Mouse (Mus musculus) stomach, postnatal 0 days (tissue): ENCODE measurements around the gene Dgkq. TPM values are rescaled to one million over a fixed set of nuclear protein-coding genes. Genes with fewer than 3 reads are reported as not detected.
A peak's percentile ranks its signal among the peaks of the same experiment; 100 is the strongest.

Experiments
- ATAC-seq: fragments of 200-750 bp; cut with Nextera tagmentation; 2 replicates; pipeline ENCODE4 v1.8.0; 2017; ENCODE audit not compliant: low FRiP score, low TSS enrichment
- DNase-seq: peaks from one replicate; pipeline ENCODE4 v3.0.0-alpha.2; 2016; ENCODE audit warnings: low spot score
- H3K27ac ChIP-seq: fragments of 300-500 bp; sonication (generic); replicated peaks from 2 replicates; pipeline ENCODE4 v1.5.1; 2014; ENCODE audit warnings: mild to moderate bottlenecking, control low read depth
- H3K27me3 ChIP-seq: fragments of 300-500 bp; sonication (generic); 2 replicates; pipeline ENCODE4 v1.6.1; 2014; ENCODE audit warnings: low read length; ENCODE audit not compliant: control insufficient read depth, insufficient read depth
- H3K36me3 ChIP-seq: fragments of 300-500 bp; sonication (generic); 2 replicates; pipeline ENCODE4 v1.6.1; 2014; ENCODE audit warnings: low read length, mixed read lengths; ENCODE audit not compliant: control insufficient read depth, insufficient read depth
- H3K4me1 ChIP-seq: fragments of 300-500 bp; sonication (generic); replicated peaks from 2 replicates; pipeline ENCODE4 v1.6.1; 2014; ENCODE audit warnings: antibody characterized with exemption; ENCODE audit not compliant: control insufficient read depth, insufficient read depth
- H3K4me2 ChIP-seq: fragments of 300-500 bp; sonication (generic); replicated peaks from 2 replicates; pipeline ENCODE4 v1.6.1; 2014; ENCODE audit warnings: low read depth, mild to moderate bottlenecking, control low read depth, moderate library complexity
- H3K4me3 ChIP-seq: fragments of 300-500 bp; sonication (generic); 2 replicates; pipeline ENCODE4 v1.5.1; 2014; ENCODE audit warnings: low read depth, low read length, control low read depth
- H3K9ac ChIP-seq: fragments of 300-500 bp; sonication (generic); 2 replicates; pipeline ENCODE4 v1.6.1; 2014; ENCODE audit warnings: mild to moderate bottlenecking, low read length, control low read depth, mixed read lengths
- H3K9me3 ChIP-seq: fragments of 300-500 bp; sonication (generic); 2 replicates; pipeline ENCODE4 v1.6.1; 2016; ENCODE audit warnings: low read length; ENCODE audit not compliant: control insufficient read depth
- CTCF ChIP-seq: IDR thresholded peaks from 2 replicates; pipeline ENCODE4 v1.5.1; 2016; ENCODE audit warnings: antibody characterized with exemption, low read depth, mild to moderate bottlenecking, moderate library complexity
- EP300 ChIP-seq: optimal IDR thresholded peaks from 2 replicates; pipeline ENCODE3; 2016; ENCODE audit warnings: antibody characterized with exemption
- WGBS: fragments of 180-500 bp; shearing (Covaris S2); extraction: QIAGEN DNeasy Blood & Tissue Kit; methylation state at CpG from one replicate; pipeline ENCODE4 v1.1.7; 2014; 5-methylcytosine and 5-hydroxymethylcytosine counted together
- polyA plus RNA-seq: library from polyadenylated mRNA; unstranded; fragments of >200 nt; fragmentation: Nextera tagmentation; extraction: Ambion mirVana; gene quantifications from 2 replicates; pipeline ENCODE4 v1.2.1, GENCODE M21; 2015

Gene Dgkq
- polyA plus RNA-seq, 1 experiment from 2014 or later, result 4.6 TPM

DNA sequence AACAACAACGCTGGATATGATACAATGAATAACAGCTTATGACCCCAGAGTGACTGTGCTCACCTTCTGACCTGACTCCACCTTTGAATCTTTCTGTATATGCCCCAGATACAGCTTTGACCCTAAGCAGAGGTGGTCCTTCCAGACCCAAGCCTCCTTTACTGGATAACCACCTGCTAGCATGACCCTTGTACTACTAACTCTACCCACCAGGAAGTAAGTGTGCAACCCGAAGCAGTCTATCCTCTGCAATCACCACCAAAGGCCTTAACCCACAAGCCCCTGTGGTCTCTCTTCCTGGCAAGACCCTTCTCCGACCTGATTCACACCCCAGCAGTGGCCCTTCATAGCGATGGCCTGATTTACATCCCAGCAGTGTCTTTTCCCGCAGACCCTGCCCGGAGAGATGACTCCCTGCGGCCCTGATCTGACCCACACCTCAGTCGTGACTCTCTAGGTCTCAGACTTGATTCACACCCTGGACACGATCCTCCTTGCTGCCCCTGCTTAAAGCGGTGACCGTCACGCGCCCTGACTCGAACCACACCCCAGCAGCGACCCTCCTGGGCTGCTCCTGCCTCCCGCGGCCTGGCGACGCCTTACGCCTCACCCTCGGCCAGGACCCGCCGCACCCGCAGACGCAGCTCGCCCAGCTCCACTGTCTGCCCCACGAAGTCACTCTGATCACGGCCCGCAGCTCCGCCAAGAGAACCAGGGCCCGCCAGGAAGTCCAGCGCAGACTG lies 40.4 kb downstream of the Dgkq start:
- TF ChIP-seq CTCF (no peak), EP300 (no peak)
- ATAC-seq (peak; percentile 84), DNase-seq (no peak)
- Histone ChIP-seq H3K4me1 (peaks cover 4% of the 10 kb centered on the region; the same call in 1 of the 2 replicates), H3K9ac (peak overlapping the region; percentile 97), H3K27ac (peak overlapping the region; percentile 95), H3K36me3 (peaks cover 2% of the 10 kb centered on the region; the same call in 1 of the 2 replicates), H3K27me3 (no peaks in the 10 kb centered on the region), H3K4me2 (peak overlapping the region; percentile 90), H3K9me3 (no peaks in the 10 kb centered on the region), H3K4me3 (peak overlapping the region; percentile 91)
- 1% methylated on average over 32 of the region's 32 CpGs for WGBS

GRCm38 (mm10) chr5:108626050-108626660 lies 43.3 kb downstream of the Dgkq start:
- H3K4me2 ChIP-seq, result no peak overlapping the region
- no peak overlapping the region for H3K4me3 ChIP-seq
- H3K9ac ChIP-seq, result no peak overlapping the region
- no peaks in the 10 kb centered on the region for H3K9me3 ChIP-seq
- H3K27me3 ChIP-seq, result no peaks in the 10 kb centered on the region
- no peak for TF ChIP-seq CTCF
- no peak for TF ChIP-seq EP300
- 70% methylated on average over 4 of the region's 4 CpGs for WGBS
- H3K4me1 ChIP-seq, result peaks cover 4% of the 10 kb centered on the region; the same call in 1 of the 2 replicates
- H3K36me3 ChIP-seq, result peaks cover 12% of the 10 kb centered on the region
- ATAC-seq (no peak), DNase-seq (no peak)
- H3K27ac ChIP-seq, result no peak overlapping the region

DNA sequence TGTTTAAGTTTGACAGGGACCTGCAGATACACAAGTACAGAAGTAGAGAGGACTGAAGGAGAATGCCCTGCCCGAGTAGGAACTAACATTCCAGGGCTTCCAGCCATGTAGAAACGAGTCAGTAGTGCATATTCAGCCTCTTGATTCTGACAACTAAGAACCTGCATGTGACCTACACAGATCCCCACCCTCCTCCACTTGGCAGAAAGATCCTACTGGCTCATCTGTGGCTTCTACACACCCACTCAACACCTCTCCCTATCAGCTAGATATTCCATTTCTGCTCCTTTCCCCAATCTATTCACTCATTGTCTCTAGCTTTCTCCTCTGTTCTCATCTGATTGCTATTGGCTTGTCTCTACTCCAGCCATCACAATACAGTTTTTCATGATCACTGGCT lies 47.6 kb downstream of the Dgkq start:
- Histone ChIP-seq H3K9me3 (no peaks in the 10 kb centered on the region), H3K27ac (no peak overlapping the region), H3K9ac (no peak overlapping the region), H3K4me2 (no peak overlapping the region), H3K36me3 (peaks cover 17% of the 10 kb centered on the region), H3K27me3 (no peaks in the 10 kb centered on the region), H3K4me1 (no peaks in the 10 kb centered on the region), H3K4me3 (no peak overlapping the region)
- 55% methylated on average over 2 of the region's 2 CpGs for WGBS
- DNase-seq (no peak), ATAC-seq (no peak)
- TF ChIP-seq EP300, result no peak
- no peak for TF ChIP-seq CTCF

- DNase-seq, result no peak
- Histone ChIP-seq H3K9me3 (no peaks in the 10 kb centered on the region), H3K4me3 (no peak overlapping the region), H3K27ac (no peak overlapping the region), H3K36me3 (peaks cover 52% of the 10 kb centered on the region), H3K9ac (no peak overlapping the region), H3K4me1 (no peaks in the 10 kb centered on the region), H3K4me2 (no peak overlapping the region), H3K27me3 (no peaks in the 10 kb centered on the region)
- ATAC-seq, result no peak
- TF ChIP-seq CTCF, result no peak
- no peak for TF ChIP-seq EP300
- whole genome bisulfite sequencing, result 94% methylated on average over 1 of the region's 1 CpGs
Measured at GRCm38 (mm10) chr5:108610426-108610825, 59.0 kb downstream of the Dgkq start.

GRCm38 (mm10) chr5:108602537-108602936 lies 66.9 kb downstream of the Dgkq start:
- Histone ChIP-seq H3K4me1 (no peaks in the 10 kb centered on the region), H3K36me3 (peaks cover 53% of the 10 kb centered on the region), H3K4me2 (no peak overlapping the region), H3K9ac (no peak overlapping the region), H3K27ac (no peak overlapping the region), H3K9me3 (no peaks in the 10 kb centered on the region), H3K27me3 (no peaks in the 10 kb centered on the region), H3K4me3 (no peak overlapping the region)
- TF ChIP-seq EP300 (no peak), CTCF (no peak)
- DNase-seq, result no peak
- ATAC-seq, result no peak
- 87% methylated on average over 9 of the region's 9 CpGs for WGBS

DNA sequence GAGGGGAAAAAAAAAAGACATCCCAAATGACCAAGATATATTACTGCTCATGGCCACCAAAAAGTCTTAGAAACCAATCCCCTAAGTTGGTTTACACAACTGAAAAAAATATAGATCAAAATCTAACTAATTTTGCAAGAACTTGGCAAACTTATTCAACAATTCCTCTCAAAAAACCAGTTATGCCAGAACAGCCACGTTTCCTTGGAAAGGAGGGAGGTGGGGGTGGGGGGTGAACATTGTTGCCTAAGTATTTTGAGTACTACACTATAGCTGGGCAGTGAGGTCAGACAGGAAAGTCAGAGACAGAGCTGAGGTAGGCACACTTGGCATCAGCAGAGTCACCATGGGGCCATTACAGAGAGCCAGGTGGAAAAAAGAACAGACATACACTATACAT lies 69.5 kb downstream of the Dgkq start:
- ATAC-seq, result no peak
- H3K27me3 ChIP-seq, result no peaks in the 10 kb centered on the region
- H3K4me3 ChIP-seq, result no peak overlapping the region
- H3K27ac ChIP-seq, result no peak overlapping the region
- no peaks in the 10 kb centered on the region for H3K4me1 ChIP-seq
- H3K4me2 ChIP-seq, result no peak overlapping the region
- peaks cover 52% of the 10 kb centered on the region for H3K36me3 ChIP-seq
- H3K9ac ChIP-seq, result no peak overlapping the region
- no peak for DNase-seq
- H3K9me3 ChIP-seq, result no peaks in the 10 kb centered on the region
- 66% methylated on average over 1 of the region's 1 CpGs for WGBS
- TF ChIP-seq CTCF, result no peak
- no peak for TF ChIP-seq EP300

Other genes starting within 250 kb of the Dgkq start
- 507 and 641 TPM in 2 replicates for gene Atp5k, start 235.2 kb downstream of the Dgkq start, polyA plus RNA-seq
- 1.1 and 1.2 TPM in 2 replicates for gene Mfsd7a, start 220.8 kb downstream of the Dgkq start, polyA plus RNA-seq
- gene Pcgf3, start 208.4 kb downstream of the Dgkq start, polyA plus RNA-seq, result 10.0 and 11.3 TPM in 2 replicates
- 1.8 and 2.2 TPM in 2 replicates for gene Cplx1, start 119.6 kb downstream of the Dgkq start, polyA plus RNA-seq
- gene Gak, start 39.9 kb downstream of the Dgkq start, polyA plus RNA-seq, result 36.1 and 38.3 TPM in 2 replicates
- gene Tmem175, start 39.9 kb downstream of the Dgkq start, polyA plus RNA-seq, result 15.6 and 17.0 TPM in 2 replicates
- gene Idua, start 9.3 kb downstream of the Dgkq start, polyA plus RNA-seq, result 5.3 and 5.9 TPM in 2 replicates
- gene Slc26a1, start 5.9 kb upstream of the Dgkq start, polyA plus RNA-seq, result 0.17 and 0.22 TPM in 2 replicates
- gene Fgfrl1, start 22.7 kb upstream of the Dgkq start, polyA plus RNA-seq, result 21.2 and 22.2 TPM in 2 replicates
- gene Rnf212, start 105.3 kb upstream of the Dgkq start, polyA plus RNA-seq, result 0.42 and 0.77 TPM in 2 replicates
- gene Tmed11, start 125.7 kb upstream of the Dgkq start, polyA plus RNA-seq, result 0.12 TPM in 1 of 2 replicates, not detected in the other
- not detected in 2 replicates for gene Vmn2r8, start 139.2 kb upstream of the Dgkq start, polyA plus RNA-seq
- gene Vmn2r9, start 182.9 kb upstream of the Dgkq start, polyA plus RNA-seq, result not detected in 2 replicates